Mouse (Mus musculus): Measurements from ENCODE around the gene Gm28036.

DNA sequence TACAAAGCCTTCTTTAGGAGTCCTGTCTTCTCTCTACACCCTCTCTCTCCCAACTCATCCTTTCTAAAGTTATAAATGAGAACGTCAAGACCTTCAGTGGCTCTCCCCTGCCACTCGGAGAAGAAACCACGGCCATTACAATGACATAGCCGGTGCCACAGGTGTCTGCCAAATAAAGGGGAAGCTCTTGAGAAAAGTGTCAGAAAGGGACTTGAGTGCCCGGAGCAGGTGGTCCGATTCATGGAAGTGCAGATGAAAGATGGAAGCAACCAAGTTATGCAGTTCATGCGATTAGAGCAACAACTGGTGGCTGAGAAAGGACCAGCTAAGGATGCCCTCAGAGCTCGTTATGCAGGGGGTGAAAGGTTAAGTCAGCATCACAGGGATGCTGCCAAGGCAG, 84.0 kb downstream of the Gm28036 start:
- no peak for TF ChIP-seq POLR2A (IDR thresholded peaks at IDR 0.05; ENCODE audit: control insufficient read depth in 1 of 2, insufficient read depth in 1 of 2, low read depth in 1 of 2, low read length in 2 of 2, poor library complexity in 1 of 2)
- no peak for TF ChIP-seq EP300 (IDR thresholded peaks at IDR 0.05; ENCODE audit: low read depth in 1 of 2, low read length in 2 of 2)
- no peak for TF ChIP-seq ELF1 (IDR thresholded peaks at IDR 0.05; ENCODE audit: low read depth, low read length)
- TF ChIP-seq TCF12 (IDR thresholded peaks at IDR 0.05; ENCODE audit: low read depth, low read length), result no peak
- TF ChIP-seq CTCF (IDR thresholded peaks at IDR 0.05 in 2 of 3, conservative IDR thresholded peaks at IDR 0.05 in 1 of 3; ENCODE audit: control insufficient read depth in 1 of 3, insufficient read depth in 1 of 3, low read depth in 2 of 3, low read length in 3 of 3, poor library complexity in 1 of 3, severe bottlenecking in 1 of 3), result no peak

All from MEL (cell line).